Comparison of ENCODE assay signal across 12 mouse cellular contexts in the genomic region with DNA sequence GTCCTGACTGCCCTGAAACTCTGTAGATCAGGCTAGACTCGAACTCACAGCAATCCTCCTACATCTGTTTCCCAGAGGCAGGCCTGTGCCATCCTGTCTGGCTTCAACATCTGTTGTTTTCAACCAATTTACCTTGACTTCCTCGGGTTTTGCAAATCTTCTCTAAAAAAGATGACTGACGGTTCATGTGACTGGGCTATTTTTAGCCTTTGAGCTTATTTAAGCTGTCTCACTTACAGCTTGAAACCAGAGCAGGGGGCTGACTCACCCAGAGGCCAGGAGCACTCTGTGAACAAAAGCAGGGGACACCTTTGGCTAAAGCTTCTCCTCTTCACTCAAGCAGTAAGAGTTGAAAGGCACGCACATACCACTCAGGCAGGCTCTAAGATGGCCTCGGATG. TPM values are rescaled to one million over a fixed set of nuclear protein-coding genes. Genes with fewer than 3 reads are reported as not detected.
DNase-seq lines count a peak whose midpoint lies in the region; ATAC-seq lines count a peak whose summit lies in the region.
"Had no signal": no experiment of that assay in that cellular context is flagged by ENCODE, and none has a peak within 500 bp of the region (broad histone marks: within the 10 kb centered on the region; RNA-seq: fewer than 3 reads in every experiment).

No protein-coding gene starts in this region.

- no peaks in the 10 kb centered on the region for H3K9me3 ChIP-seq in kidney, embryonic 14.5 days (ENCODE audit: control insufficient read depth, low read length)
- no peaks in the 10 kb centered on the region for H3K9me3 ChIP-seq in embryonic facial prominence, embryonic 14.5 days (ENCODE audit: control insufficient read depth, low read length)
- H3K9me3 ChIP-seq in megakaryocyte, embryonic 14.5 days = no peaks in the 10 kb centered on the region
- H3K9me3 ChIP-seq: hindbrain, embryonic 13.5 days had no signal

- no peak overlapping the region for H3K27ac ChIP-seq in kidney, embryonic 14.5 days (ENCODE audit: low read depth, low read length)
- no peak overlapping the region for H3K27ac ChIP-seq in embryonic facial prominence, embryonic 14.5 days (replicated peaks; ENCODE audit: low read depth, low read length)
- H3K27ac ChIP-seq: hindbrain, embryonic 13.5 days had no signal

- ATAC-seq in kidney, embryonic 14.5 days (ENCODE audit: low FRiP score, low TSS enrichment) = peak; percentile 54; the same call in 1 of the 2 replicates
- peak; percentile 56 for ATAC-seq in CD4-positive, CD25-positive, alpha-beta regulatory T cell, adult 4 months
- ATAC-seq in embryonic facial prominence, embryonic 14.5 days (ENCODE audit: low read depth) = peak; percentile 63; the same call in 1 of the 2 replicates
- no peak for ATAC-seq in megakaryocyte-erythroid progenitor cell, adult 5-6 weeks (replicated peaks; ENCODE audit: low FRiP score, low TSS enrichment, poor library complexity, severe bottlenecking)
- ATAC-seq: midbrain, embryonic 16.5 days had no signal

- no peaks in the 10 kb centered on the region for H3K27me3 ChIP-seq in kidney, embryonic 14.5 days (ENCODE audit: control insufficient read depth, insufficient read depth, low read length)
- no peaks in the 10 kb centered on the region for H3K27me3 ChIP-seq in embryonic facial prominence, embryonic 14.5 days (replicated peaks; ENCODE audit: control insufficient read depth, insufficient read depth, low read length)
- H3K27me3 ChIP-seq in megakaryocyte, embryonic 14.5 days (replicated peaks) = no peaks in the 10 kb centered on the region
- H3K27me3 ChIP-seq: hindbrain, embryonic 13.5 days had no signal

- no peak for DNase-seq in kidney, adult 9 months
- DNase-seq in embryonic facial prominence, embryonic 14.5 days (ENCODE audit: low spot score) = peak; percentile 66
- no peak for DNase-seq in liver
- no peak for DNase-seq in layer of hippocampus, postnatal 36 days
- DNase-seq: cerebellum, adult 11 months had no signal

- H3K9ac ChIP-seq in kidney, embryonic 14.5 days (ENCODE audit: low read depth, low read length) = no peak overlapping the region
- H3K9ac ChIP-seq in embryonic facial prominence, embryonic 14.5 days (ENCODE audit: low read depth, low read length) = no peak overlapping the region
- H3K9ac ChIP-seq: hindbrain, embryonic 13.5 days had no signal

- 41% methylated on average over 5 of the region's 5 CpGs for WGBS in kidney, embryonic 14.5 days
- 35% methylated on average over 5 of the region's 5 CpGs for WGBS in embryonic facial prominence, embryonic 14.5 days

- H3K4me2 ChIP-seq in kidney, embryonic 14.5 days (replicated peaks; ENCODE audit: low read depth, low read length) = no peak overlapping the region
- no peak overlapping the region for H3K4me2 ChIP-seq in embryonic facial prominence, embryonic 14.5 days (ENCODE audit: low read depth, low read length)
- H3K4me2 ChIP-seq: hindbrain, embryonic 13.5 days had no signal

- no peaks in the 10 kb centered on the region for H3K36me3 ChIP-seq in kidney, embryonic 14.5 days (ENCODE audit: control insufficient read depth, insufficient read depth, low read length)
- H3K36me3 ChIP-seq in embryonic facial prominence, embryonic 14.5 days (ENCODE audit: control insufficient read depth, insufficient read depth, low read length) = no peaks in the 10 kb centered on the region
- H3K36me3 ChIP-seq in megakaryocyte, embryonic 14.5 days (replicated peaks; ENCODE audit: low read length) = peaks cover 92% of the 10 kb centered on the region
- H3K36me3 ChIP-seq: hindbrain, embryonic 13.5 days had no signal

- peaks cover 4% of the 10 kb centered on the region; the same call in 1 of the 2 replicates for H3K4me1 ChIP-seq in kidney, embryonic 14.5 days (ENCODE audit: control insufficient read depth, insufficient read depth, low read length)
- peaks cover 1% of the 10 kb centered on the region for H3K4me1 ChIP-seq in embryonic facial prominence, embryonic 14.5 days (ENCODE audit: control insufficient read depth, insufficient read depth, low read length)
- H3K4me1 ChIP-seq in megakaryocyte, embryonic 14.5 days = peaks cover 87% of the 10 kb centered on the region
- H3K4me1 ChIP-seq: hindbrain, embryonic 13.5 days had no signal

- no peak overlapping the region for H3K4me3 ChIP-seq in kidney, embryonic 14.5 days (ENCODE audit: low read length)
- H3K4me3 ChIP-seq in embryonic facial prominence, embryonic 14.5 days (ENCODE audit: low read depth, low read length) = no peak overlapping the region
- H3K4me3 ChIP-seq in megakaryocyte, embryonic 14.5 days (replicated peaks) = peak overlapping the region; percentile 76
- H3K4me3 ChIP-seq: erythroblast, embryonic 14.5 days; hindbrain, embryonic 13.5 days had no signal

RNA-seq across cellular contexts. Expression of a gene that starts 50.3 kb away (rescaled TPM):
- 0.26 TPM in 1 of 2 replicates, not detected in the other for polyA plus RNA-seq in kidney, embryonic 14.5 days (2014; fragmentation: Nextera tagmentation; extraction: Ambion mirVana)
- 10 to 100 TPM; 69.9 to 78.6 TPM for polyA plus RNA-seq in CD4-positive, CD25-positive, alpha-beta regulatory T cell, adult 4 months (2017; shearing (Covaris generic))
- polyA plus RNA-seq in embryonic facial prominence, embryonic 14.5 days (2014; fragmentation: Nextera tagmentation; extraction: Ambion mirVana) = 0.11 and 0.12 TPM in 2 replicates
- polyA plus RNA-seq in megakaryocyte, embryonic 14.5 days (2012; ENCODE audit: insufficient read depth, low replicate concordance) = 0.11 TPM in 1 of 2 replicates, not detected in the other
- total RNA-seq in megakaryocyte-erythroid progenitor cell, adult 5-6 weeks (2014; fragmentation: Nextera tagmentation) = 0.96 and 7.8 TPM in 2 replicates
- 0.15 and 1.2 TPM in 2 replicates for total RNA-seq in megakaryocyte-erythroid progenitor cell, adult 5-6 weeks (2017)
- total RNA-seq in layer of hippocampus, postnatal 36 days (2021) = under 1 TPM in 1 of 2 experiments, not detected in 1; 0.10 TPM
- polyA plus RNA-seq: erythroblast, embryonic 14.5 days; midbrain, embryonic 16.5 days had no signal

Comparison
In these comparisons a context has a peak if more than half of its experiments do, and no peak if none do; other contexts are left out.
1. RNA of a gene that starts 50.3 kb away (polyA plus RNA-seq): 69.9 to 78.6 TPM in CD4-positive, CD25-positive, alpha-beta regulatory T cell, adult 4 months; 0.11 TPM in megakaryocyte, embryonic 14.5 days, 0.11 to 0.12 TPM in embryonic facial prominence, embryonic 14.5 days and 0.26 TPM in kidney, embryonic 14.5 days; every median in the first group is over 10 times any median in the second.